Mouse (Mus musculus) cerebellum, postnatal 25 days (tissue): Measurements from ENCODE around the gene C1qtnf1.

Source experiments
- DNase-seq, 2 experiments: peaks; one replicate each; pipeline ENCODE4 v3.0.0; 2021; ENCODE audit warnings: mixed read lengths in 2 of 2

C1qtnf1 gene

GRCm38 (mm10) chr11:118475496-118476083, 47.6 kb downstream of the C1qtnf1 start:
- no peak for DNase-seq

DNA sequence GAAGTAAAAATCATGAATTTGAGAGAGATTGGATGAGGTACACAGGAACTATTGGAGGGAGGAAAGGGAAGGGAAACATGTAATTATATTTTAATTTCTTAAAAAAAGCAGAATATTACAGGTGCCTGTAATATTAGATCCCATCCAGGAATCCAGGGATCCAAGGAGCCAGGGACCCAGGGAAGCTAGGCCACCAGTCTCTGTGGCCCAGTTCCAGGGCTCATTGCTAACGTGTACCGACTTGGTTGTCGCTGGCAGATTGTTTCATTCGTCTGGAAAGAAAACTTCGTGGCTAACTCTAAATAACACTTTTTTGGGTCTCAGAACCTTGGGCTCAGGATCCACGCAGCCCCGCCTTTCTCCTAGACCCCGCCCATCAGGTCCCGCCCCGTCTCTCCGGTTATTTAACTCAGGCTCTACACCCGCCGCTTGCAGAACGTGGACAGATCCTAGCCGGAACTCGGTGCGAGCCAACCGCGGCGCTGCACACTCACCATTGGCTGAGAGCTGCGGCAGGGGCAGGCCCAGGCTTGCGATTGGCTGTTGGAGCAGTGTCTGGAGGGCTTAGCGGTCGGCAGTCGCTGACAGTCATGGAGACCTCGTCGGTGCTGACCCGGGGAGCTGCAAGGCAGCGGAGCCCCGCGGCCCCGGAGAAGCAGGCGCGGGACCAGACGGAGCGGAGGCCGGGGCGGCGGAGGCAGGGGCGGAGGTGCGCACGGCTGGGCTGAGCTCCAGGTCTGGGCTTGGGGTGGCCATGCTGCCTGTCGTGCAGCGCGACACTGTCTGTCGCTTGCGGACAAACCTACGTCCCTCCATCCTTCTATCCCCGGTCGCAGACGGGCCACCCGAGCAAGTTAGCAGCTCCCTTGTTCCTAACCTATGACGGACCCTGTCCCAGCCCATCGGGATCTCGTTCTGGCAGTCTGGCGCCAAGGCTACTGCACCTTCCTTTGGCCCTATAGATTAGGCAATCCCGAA, 48.7 kb downstream of the C1qtnf1 start, which contains the start of gene Engase:
Engase (plus strand) TSS at position 434 of the 978 bp plus-strand sequence.
- peak; percentile 96 for DNase-seq

DNA sequence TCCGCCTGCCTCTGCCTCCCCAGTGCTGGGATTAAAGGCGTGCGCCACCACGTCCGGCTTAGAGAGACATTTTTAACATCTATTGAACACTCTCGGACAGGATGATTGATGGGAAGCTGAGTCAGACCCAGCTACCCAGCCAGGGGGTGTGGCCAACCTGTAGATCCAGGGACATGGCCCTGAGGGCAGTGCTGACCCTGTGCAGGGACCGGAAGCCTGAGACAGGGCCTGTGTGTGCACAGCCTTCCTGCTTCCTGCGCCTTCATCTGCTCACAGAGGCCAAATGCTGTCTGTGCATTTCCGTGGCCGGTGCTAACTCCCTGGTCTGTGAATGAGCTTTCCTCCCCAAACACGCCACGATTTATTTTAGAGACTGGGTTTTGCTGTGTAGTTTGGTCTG, 51.8 kb downstream of the C1qtnf1 start:
- no peak for DNase-seq

- no peak for DNase-seq
Measured at GRCm38 (mm10) chr11:118481231-118481630, 53.2 kb downstream of the C1qtnf1 start.

DNA sequence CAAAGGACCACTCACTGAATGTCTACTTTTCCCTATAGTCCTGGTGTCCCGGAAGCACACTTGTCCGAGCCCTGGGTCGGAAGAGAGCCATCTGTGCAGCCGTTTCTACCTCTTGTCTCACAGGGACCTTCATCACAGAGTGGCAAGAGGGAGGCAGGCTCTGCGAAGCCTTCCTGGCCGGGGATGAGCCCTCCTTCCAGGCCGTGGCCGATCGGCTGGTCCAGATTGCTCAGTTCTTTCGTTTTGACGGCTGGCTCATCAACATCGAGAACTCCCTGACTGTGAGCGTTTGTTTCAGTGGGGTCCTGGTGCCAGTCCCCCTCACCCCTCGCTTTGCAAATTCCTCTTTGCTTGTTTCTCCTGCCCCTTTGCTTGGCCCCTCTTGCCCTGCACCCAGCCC, 53.7 kb downstream of the C1qtnf1 start:
- DNase-seq: peak; percentile 41 to 46

- peak; percentile 76 to 85 for DNase-seq
Measured at GRCm38 (mm10) chr11:118484169-118484568, 56.2 kb downstream of the C1qtnf1 start.

GRCm38 (mm10) chr11:118485338-118485737, 57.3 kb downstream of the C1qtnf1 start:
- peak in 1 of 2 experiments; percentile 47 for DNase-seq

DNA sequence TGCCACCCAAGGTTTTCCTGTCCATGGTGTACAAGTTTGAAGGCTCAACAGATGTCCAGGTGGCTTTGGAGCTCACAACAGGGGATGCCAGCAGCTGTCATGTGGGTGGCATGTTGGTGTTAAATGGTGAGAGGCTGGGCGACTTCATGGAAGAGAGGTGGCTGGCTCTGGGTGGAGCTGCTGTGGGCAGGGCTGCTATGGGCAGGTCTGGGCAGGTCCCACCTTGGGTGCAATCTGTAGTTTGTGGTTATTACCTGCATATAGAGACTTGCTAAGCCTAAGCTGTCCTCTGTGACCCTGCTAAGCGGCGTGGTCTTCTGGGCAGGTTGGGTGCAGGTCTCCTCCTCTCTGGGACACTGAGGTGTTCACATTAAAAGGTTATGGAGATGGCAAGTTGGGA, 57.8 kb downstream of the C1qtnf1 start:
- peak in 1 of 2 experiments; percentile 31 for DNase-seq

GRCm38 (mm10) chr11:118486281-118486680, 58.3 kb downstream of the C1qtnf1 start:
- peak; percentile 28 to 45 for DNase-seq

- peak; percentile 48 to 62 for DNase-seq
Measured at GRCm38 (mm10) chr11:118486881-118487772, 59.1 kb downstream of the C1qtnf1 start.

- peak; percentile 66 to 74 for DNase-seq
Measured at GRCm38 (mm10) chr11:118488191-118488906, 60.3 kb downstream of the C1qtnf1 start.

- DNase-seq: peak; percentile 12 to 22
Measured at GRCm38 (mm10) chr11:118488907-118489270, 60.9 kb downstream of the C1qtnf1 start.

DNA sequence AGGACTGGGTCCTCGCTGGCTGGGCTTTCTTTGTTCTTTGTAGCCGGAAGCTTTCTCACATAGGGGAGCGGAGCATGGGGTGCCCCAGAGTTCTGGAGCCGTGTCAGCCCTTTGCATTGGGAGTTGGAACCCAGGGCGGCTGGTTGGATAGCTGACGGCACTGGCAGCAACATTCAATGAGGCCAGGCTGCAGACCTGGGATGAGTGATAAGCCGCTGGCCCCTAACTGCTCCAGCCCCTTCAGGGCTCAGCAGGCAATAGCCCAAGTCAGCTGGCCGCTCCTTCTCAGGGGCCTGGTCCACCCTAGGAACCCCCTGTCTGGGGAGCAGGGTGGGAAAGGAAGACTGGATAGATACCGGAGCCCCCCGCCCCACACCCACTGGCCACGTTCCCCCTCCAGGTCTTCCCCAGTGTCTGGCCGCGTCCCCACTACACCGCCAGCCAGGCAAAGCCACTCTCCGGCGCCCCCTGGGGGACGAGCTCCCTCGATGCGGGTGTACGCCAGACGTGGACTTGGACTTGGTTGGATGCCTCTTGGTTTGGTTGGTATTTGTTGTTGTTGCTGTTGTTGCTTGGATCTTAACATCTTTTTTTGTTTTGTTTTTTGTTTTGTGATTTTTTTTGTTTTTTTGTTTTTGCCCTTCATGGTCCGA, 62.7 kb downstream of the C1qtnf1 start:
- DNase-seq: peak; percentile 76 to 88

GRCm38 (mm10) chr11:118491230-118491629, 63.2 kb downstream of the C1qtnf1 start:
- DNase-seq: peak in 1 of 2 experiments; percentile 13

DNA sequence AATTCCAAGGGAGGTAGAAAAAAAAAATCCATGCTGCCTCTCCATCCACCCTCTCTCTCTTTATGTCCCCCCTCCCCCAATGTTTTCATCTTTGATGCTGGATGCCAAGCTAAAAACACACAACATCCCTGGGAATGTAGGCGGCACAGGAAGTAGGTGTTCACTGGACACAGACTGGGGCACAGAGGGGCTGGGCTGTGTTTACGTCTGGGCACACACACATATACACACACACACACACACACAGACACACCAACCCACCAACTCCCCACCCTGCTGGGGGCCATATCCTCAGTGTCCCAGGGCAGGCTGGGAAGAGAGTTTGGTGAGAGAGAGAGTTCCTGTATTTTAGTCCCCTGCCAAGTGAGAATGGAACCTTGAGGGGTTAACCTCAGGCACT, 65.5 kb downstream of the C1qtnf1 start:
- no peak for DNase-seq

- no peak for DNase-seq
Measured at GRCm38 (mm10) chr11:118494001-118494737, 66.2 kb downstream of the C1qtnf1 start.

DNA sequence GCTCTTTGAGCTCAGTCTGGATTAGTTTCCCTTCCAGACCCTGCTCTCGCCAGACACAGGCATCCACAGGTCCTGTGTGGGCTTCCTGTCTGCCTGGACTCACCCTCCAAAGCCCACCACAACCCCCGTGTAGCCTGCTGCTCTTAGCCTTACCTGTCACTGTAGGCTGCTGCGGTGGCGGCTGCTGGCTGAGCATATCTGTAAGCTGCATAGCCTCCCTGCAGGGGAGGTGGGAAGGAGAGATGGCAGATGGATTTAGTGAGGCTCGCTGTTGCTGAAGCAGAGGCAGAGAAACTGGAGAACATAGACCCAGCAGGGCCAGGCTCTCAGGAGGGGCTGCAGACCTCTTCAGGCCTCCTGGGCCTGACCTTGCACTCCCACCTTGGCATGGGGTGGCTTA, 67.1 kb downstream of the C1qtnf1 start:
- no peak for DNase-seq

DNA sequence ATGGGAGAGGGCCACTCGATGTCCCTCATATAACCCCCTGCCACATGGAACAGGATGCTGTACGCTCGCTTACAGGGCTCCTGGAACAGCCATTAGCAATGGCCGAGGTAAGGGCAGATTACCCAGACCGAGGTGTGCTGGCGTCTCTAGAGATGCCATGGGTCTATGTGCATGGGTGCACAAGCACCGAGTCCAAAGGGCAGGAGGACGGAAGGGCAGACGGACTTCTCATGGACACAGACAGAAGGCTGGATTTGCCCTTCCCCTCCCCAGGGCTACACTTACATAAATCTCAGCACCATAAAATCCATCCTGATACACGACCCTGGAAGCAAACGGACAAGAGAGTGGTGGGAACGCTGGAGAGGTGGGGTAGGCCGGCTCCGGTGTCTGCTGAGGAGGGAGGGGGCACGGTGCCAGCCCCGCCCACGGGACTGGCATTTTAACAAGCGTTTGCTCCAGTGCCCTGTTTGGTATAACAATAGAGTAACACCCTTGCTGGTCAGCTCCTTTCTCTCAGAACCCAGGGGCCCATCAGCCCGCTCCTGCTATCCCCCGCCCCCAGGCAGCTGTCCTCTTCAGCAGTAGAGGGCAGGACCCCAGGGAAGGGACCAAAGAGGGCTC, 68.2 kb downstream of the C1qtnf1 start:
- DNase-seq: peak in 1 of 2 experiments; percentile 66
